In genomic region chr13:37389296-37389695, GRCm38 (mm10) we compare ENCODE assay signal across 12 mouse cellular contexts. TPM values are rescaled to one million over a fixed set of nuclear protein-coding genes. Genes with fewer than 3 reads are reported as not detected.
A peak's percentile ranks its signal among the peaks of the same experiment; 100 is the strongest.
DNase-seq lines count a peak whose midpoint lies in the region; TF ChIP-seq lines count a peak whose summit lies in the region.
"Had no signal": no experiment of that assay in that cellular context is flagged by ENCODE, and none has a peak within 500 bp of the region (broad histone marks: within the 10 kb centered on the region; RNA-seq: fewer than 3 reads in every experiment).

No protein-coding gene starts in this region.

- no peak overlapping the region for H3K4me3 ChIP-seq in left cerebral cortex, adult 2 months
- no peak overlapping the region for H3K4me3 ChIP-seq in brown adipose tissue, adult 24 weeks (ENCODE audit: insufficient read depth, low read depth, low read length)
- H3K4me3 ChIP-seq: embryonic facial prominence, embryonic 13.5 days had no signal

- DNase-seq in cerebellum, postnatal 10 days, result peak; percentile 9 to 17
- DNase-seq in cerebellum, adult 18-20 months, result no peak
- DNase-seq in left cerebral cortex, adult 2 months (ENCODE audit: extremely low spot score in 1 of 2, low spot score in 2 of 2), result no peak
- DNase-seq in left cerebral cortex, adult 18-20 months (ENCODE audit: low spot score in 2 of 2), result no peak
- peak; percentile 41 for DNase-seq in heart, postnatal 4 days
- no peak for DNase-seq in kidney, postnatal 25 days
- no peak for DNase-seq in kidney, postnatal 10 days
- DNase-seq: kidney, adult 8-10 months; liver, postnatal 0 days had no signal

- TF ChIP-seq CTCF in left cerebral cortex, adult 2 months (IDR thresholded peaks at IDR 0.05), result no peak

- intact Hi-C loops in left cerebral cortex, adult 2 months (cut with DNase I), result loop anchor here (2.0 kb wide), 1 partner anchor 26 kb away; no protein-coding TSS in a partner anchor

- peak overlapping the region; percentile 21 for H3K27ac ChIP-seq in left cerebral cortex, adult 2 months
- peak overlapping the region; percentile 90 for H3K27ac ChIP-seq in brown adipose tissue, adult 24 weeks (replicated peaks; ENCODE audit: low read depth, low read length)

- H3K4me1 ChIP-seq in brown adipose tissue, adult 24 weeks (ENCODE audit: control insufficient read depth, insufficient read depth, insufficient read length, low read length), result peaks cover 2% of the 10 kb centered on the region; the same call in 1 of the 2 replicates

RNA-seq across cellular contexts. Expression of gene Ly86, which starts 44.3 kb away (rescaled TPM):
- 1 to 10 TPM; 8.5 to 8.7 TPM for total RNA-seq in left cerebral cortex, adult 2 months (2021)
- total RNA-seq in left cerebral cortex, adult 18-20 months (2021), result 1 to 10 TPM; 7.3 to 8.8 TPM
- 8.7 and 12.4 TPM in 2 replicates for polyA plus RNA-seq in brown adipose tissue, adult 24 weeks (2012; ENCODE audit: insufficient read depth, insufficient read length, missing spikeins)
- 1 to 10 TPM; 1.8 to 2.3 TPM for total RNA-seq in heart, postnatal 4 days (2021)
- polyA plus RNA-seq: G1E had no signal

Comparison
In these comparisons a context has a peak if more than half of its experiments do, and no peak if none do; other contexts are left out.
1. DNase-seq: peak in cerebellum, postnatal 10 days (2 of 2) and heart, postnatal 4 days (single experiment); none in cerebellum, adult 18-20 months (0 of 2), left cerebral cortex, adult 2 months (0 of 2), left cerebral cortex, adult 18-20 months (0 of 2), kidney, postnatal 25 days (0 of 2) and kidney, postnatal 10 days (single experiment).